Mouse (Mus musculus): ENCODE measurements at regions not wholly inside any gene's neighbourhood (a gene's known extent, or its start where the extent isn't known, plus 50 kb on each side); places are given as distances from the start of the nearest gene placed in this dataset.

- no peaks in the 10 kb centered on the region for H3K79me2 ChIP-seq (ENCODE audit: control insufficient read depth, insufficient read depth, low read length)
- no peaks in the 10 kb centered on the region for H3K27me3 ChIP-seq (ENCODE audit: control insufficient read depth, insufficient read depth, low read length)
- 85% methylated on average over 3 of the region's 3 CpGs for WGBS
- no peak overlapping the region for H3K9ac ChIP-seq (ENCODE audit: low read depth, low read length)
- no peak overlapping the region for H3K4me3 ChIP-seq (ENCODE audit: insufficient read depth, low read depth, low read length)
- H3K27ac ChIP-seq (replicated peaks; ENCODE audit: insufficient read depth, low read depth, low read length), result no peak overlapping the region
- H3K36me3 ChIP-seq (ENCODE audit: control insufficient read depth, insufficient read depth, low read length), result no peaks in the 10 kb centered on the region
- no peak for DNase-seq (ENCODE audit: extremely low read depth, low read depth, low spot score)
- no peak for TF ChIP-seq CTCF (IDR thresholded peaks at IDR 0.05; ENCODE audit: low read depth, low read length)
- TF ChIP-seq POLR2A (IDR thresholded peaks at IDR 0.05; ENCODE audit: extremely low read depth, insufficient read depth, low read length), result no peak
- H3K4me1 ChIP-seq (ENCODE audit: control insufficient read depth, insufficient read depth, low read length), result no peaks in the 10 kb centered on the region
These were observed 441.7 kb downstream of the Adam3 start for GRCm38 (mm10) chr8:24283901-24284405.

- no peak overlapping the region for H3K9ac ChIP-seq (ENCODE audit: low read depth, low read length)
- WGBS, result 78% methylated on average over 4 of the region's 4 CpGs
These were observed 445.4 kb downstream of the Adam3 start for GRCm38 (mm10) chr8:24280296-24280695.

GRCm38 (mm10) chr8:24278391-24278790, 447.3 kb downstream of the Adam3 start:
- Histone ChIP-seq H3K36me3 (ENCODE audit: control insufficient read depth, insufficient read depth, low read length) (no peaks in the 10 kb centered on the region), H3K27me3 (ENCODE audit: control insufficient read depth, insufficient read depth, low read length) (no peaks in the 10 kb centered on the region), H3K4me1 (ENCODE audit: control insufficient read depth, insufficient read depth, low read length) (no peaks in the 10 kb centered on the region), H3K4me3 (ENCODE audit: insufficient read depth, low read depth, low read length) (no peak overlapping the region), H3K79me2 (ENCODE audit: control insufficient read depth, insufficient read depth, low read length) (no peaks in the 10 kb centered on the region), H3K27ac (replicated peaks; ENCODE audit: insufficient read depth, low read depth, low read length) (no peak overlapping the region), H3K9ac (ENCODE audit: low read depth, low read length) (no peak overlapping the region)
- no peak for DNase-seq (ENCODE audit: extremely low read depth, low read depth, low spot score)
- 69% methylated on average over 8 of the region's 8 CpGs for WGBS
- TF ChIP-seq CTCF (IDR thresholded peaks at IDR 0.05; ENCODE audit: low read depth, low read length) (peak; percentile 49), POLR2A (IDR thresholded peaks at IDR 0.05; ENCODE audit: extremely low read depth, insufficient read depth, low read length) (no peak)

More at GRCm38 (mm10) chr8:24280296-24280695, 445.4 kb downstream of the Adam3 start:
- no peak for DNase-seq (ENCODE audit: extremely low read depth, low read depth, low spot score)
- TF ChIP-seq CTCF (IDR thresholded peaks at IDR 0.05; ENCODE audit: low read depth, low read length) (no peak), POLR2A (IDR thresholded peaks at IDR 0.05; ENCODE audit: extremely low read depth, insufficient read depth, low read length) (no peak)
- no peak overlapping the region for H3K27ac ChIP-seq (replicated peaks; ENCODE audit: insufficient read depth, low read depth, low read length)
- H3K36me3 ChIP-seq (ENCODE audit: control insufficient read depth, insufficient read depth, low read length), result no peaks in the 10 kb centered on the region
- H3K79me2 ChIP-seq (ENCODE audit: control insufficient read depth, insufficient read depth, low read length), result no peaks in the 10 kb centered on the region
- H3K4me1 ChIP-seq (ENCODE audit: control insufficient read depth, insufficient read depth, low read length), result no peaks in the 10 kb centered on the region
- no peak overlapping the region for H3K4me3 ChIP-seq (ENCODE audit: insufficient read depth, low read depth, low read length)
- no peaks in the 10 kb centered on the region for H3K27me3 ChIP-seq (ENCODE audit: control insufficient read depth, insufficient read depth, low read length)

GRCm38 (mm10) chr8:24261359-24261758, 464.3 kb downstream of the Adam3 start:
- H3K4me3 ChIP-seq (ENCODE audit: insufficient read depth, low read depth, low read length), result no peak overlapping the region
- no peaks in the 10 kb centered on the region for H3K79me2 ChIP-seq (ENCODE audit: control insufficient read depth, insufficient read depth, low read length)
- no peaks in the 10 kb centered on the region for H3K27me3 ChIP-seq (ENCODE audit: control insufficient read depth, insufficient read depth, low read length)
- no peaks in the 10 kb centered on the region for H3K36me3 ChIP-seq (ENCODE audit: control insufficient read depth, insufficient read depth, low read length)
- H3K27ac ChIP-seq (replicated peaks; ENCODE audit: insufficient read depth, low read depth, low read length), result no peak overlapping the region
- no peaks in the 10 kb centered on the region for H3K4me1 ChIP-seq (ENCODE audit: control insufficient read depth, insufficient read depth, low read length)
- no peak overlapping the region for H3K9ac ChIP-seq (ENCODE audit: low read depth, low read length)
- no peak for TF ChIP-seq CTCF (IDR thresholded peaks at IDR 0.05; ENCODE audit: low read depth, low read length)
- TF ChIP-seq POLR2A (IDR thresholded peaks at IDR 0.05; ENCODE audit: extremely low read depth, insufficient read depth, low read length), result no peak
- no peak for DNase-seq (ENCODE audit: extremely low read depth, low read depth, low spot score)

- 74% methylated on average over 3 of the region's 3 CpGs for WGBS
- H3K36me3 ChIP-seq (ENCODE audit: control insufficient read depth, insufficient read depth, low read length), result no peaks in the 10 kb centered on the region
- no peaks in the 10 kb centered on the region for H3K79me2 ChIP-seq (ENCODE audit: control insufficient read depth, insufficient read depth, low read length)
- H3K27me3 ChIP-seq (ENCODE audit: control insufficient read depth, insufficient read depth, low read length), result no peaks in the 10 kb centered on the region
- no peak overlapping the region for H3K4me3 ChIP-seq (ENCODE audit: insufficient read depth, low read depth, low read length)
- TF ChIP-seq CTCF (IDR thresholded peaks at IDR 0.05; ENCODE audit: low read depth, low read length) (no peak), POLR2A (IDR thresholded peaks at IDR 0.05; ENCODE audit: extremely low read depth, insufficient read depth, low read length) (no peak)
- H3K9ac ChIP-seq (ENCODE audit: low read depth, low read length), result no peak overlapping the region
- no peak overlapping the region for H3K27ac ChIP-seq (replicated peaks; ENCODE audit: insufficient read depth, low read depth, low read length)
- no peaks in the 10 kb centered on the region for H3K4me1 ChIP-seq (ENCODE audit: control insufficient read depth, insufficient read depth, low read length)
- DNase-seq (ENCODE audit: extremely low read depth, low read depth, low spot score), result no peak
These were observed 467.0 kb downstream of the Adam3 start for GRCm38 (mm10) chr8:24258622-24259021.

GRCm38 (mm10) chr8:24242211-24242610, 483.4 kb downstream of the Adam3 start:
- no peak for TF ChIP-seq POLR2A (IDR thresholded peaks at IDR 0.05; ENCODE audit: extremely low read depth, insufficient read depth, low read length)
- no peak for TF ChIP-seq CTCF (IDR thresholded peaks at IDR 0.05; ENCODE audit: low read depth, low read length)
- no peaks in the 10 kb centered on the region for H3K79me2 ChIP-seq (ENCODE audit: control insufficient read depth, insufficient read depth, low read length)
- no peaks in the 10 kb centered on the region for H3K27me3 ChIP-seq (ENCODE audit: control insufficient read depth, insufficient read depth, low read length)
- no peaks in the 10 kb centered on the region for H3K4me1 ChIP-seq (ENCODE audit: control insufficient read depth, insufficient read depth, low read length)
- no peak overlapping the region for H3K4me3 ChIP-seq (ENCODE audit: insufficient read depth, low read depth, low read length)
- 48% methylated on average over 6 of the region's 6 CpGs for WGBS
- no peak overlapping the region for H3K27ac ChIP-seq (replicated peaks; ENCODE audit: insufficient read depth, low read depth, low read length)
- H3K9ac ChIP-seq (ENCODE audit: low read depth, low read length), result no peak overlapping the region
- no peaks in the 10 kb centered on the region for H3K36me3 ChIP-seq (ENCODE audit: control insufficient read depth, insufficient read depth, low read length)
- no peak for DNase-seq (ENCODE audit: extremely low read depth, low read depth, low spot score)

All from liver, adult 2 months (tissue).